Mouse (Mus musculus) intestine, embryonic 15.5 days (tissue): ENCODE measurements around the gene Marc2. TPM values are rescaled to one million over a fixed set of nuclear protein-coding genes. Genes with fewer than 3 reads are reported as not detected.

Experiments used
- ATAC-seq: fragments of 200-750 bp; cut with Nextera tagmentation; 2 replicates; pipeline ENCODE4 v1.8.0; 2017; ENCODE audit warnings: moderate TSS enrichment, moderate library complexity
- H3K27ac ChIP-seq: fragments of 300-500 bp; sonication (generic); 2 replicates; pipeline ENCODE4 v1.5.1; 2015; ENCODE audit warnings: mild to moderate bottlenecking, inconsistent platforms
- H3K27me3 ChIP-seq: fragments of 300-500 bp; sonication (generic); replicated peaks from 2 replicates; pipeline ENCODE4 v1.6.1; 2015; ENCODE audit warnings: inconsistent platforms
- H3K36me3 ChIP-seq: fragments of 300-500 bp; sonication (generic); 2 replicates; pipeline ENCODE4 v1.6.1; 2015; ENCODE audit warnings: inconsistent platforms
- H3K4me1 ChIP-seq: fragments of 300-500 bp; sonication (generic); replicated peaks from 2 replicates; pipeline ENCODE4 v1.6.1; 2015; ENCODE audit warnings: inconsistent platforms
- H3K4me2 ChIP-seq: fragments of 300-500 bp; sonication (generic); replicated peaks from 2 replicates; pipeline ENCODE4 v1.6.1; 2015; ENCODE audit warnings: mild to moderate bottlenecking, inconsistent platforms
- H3K4me3 ChIP-seq: fragments of 300-500 bp; sonication (generic); replicated peaks from 2 replicates; pipeline ENCODE4 v1.5.1; 2015; ENCODE audit warnings: inconsistent platforms
- H3K9ac ChIP-seq: fragments of 300-500 bp; sonication (generic); 2 replicates; pipeline ENCODE4 v1.6.1; 2015; ENCODE audit warnings: inconsistent platforms
- H3K9me3 ChIP-seq: fragments of 300-500 bp; sonication (generic); 2 replicates; pipeline ENCODE4 v1.6.1; 2016; ENCODE audit warnings: inconsistent platforms
- WGBS: fragments of 180-500 bp; shearing (Covaris S2); methylation state at CpG from one replicate; pipeline ENCODE4 v1.1.7; 2015; 5-methylcytosine and 5-hydroxymethylcytosine counted together
- microRNA counts: library from miRNA; unstranded; fragments of <30 nt; microRNA quantifications from one replicate; lab custom pipeline; 2016
- polyA plus RNA-seq: library from polyadenylated mRNA; unstranded; fragments of >200 nt; fragmentation: Nextera tagmentation; extraction: Ambion mirVana; gene quantifications from 2 replicates; pipeline ENCODE4 v1.2.1, GENCODE M21; 2015

The Marc2 gene
- polyA plus RNA-seq, 1 experiment from 2014 or later = 361 TPM

GRCm38 (mm10) chr1:184763866-184764265, 82.4 kb downstream of the Marc2 start:
- no peaks in the 10 kb centered on the region for H3K36me3 ChIP-seq
- H3K4me2 ChIP-seq = no peak overlapping the region
- WGBS = 58% methylated on average over 3 of the region's 3 CpGs
- no peak overlapping the region for H3K9ac ChIP-seq
- H3K4me3 ChIP-seq = no peak overlapping the region
- no peak overlapping the region for H3K27ac ChIP-seq
- no peaks in the 10 kb centered on the region for H3K4me1 ChIP-seq
- no peaks in the 10 kb centered on the region for H3K27me3 ChIP-seq
- no peaks in the 10 kb centered on the region for H3K9me3 ChIP-seq
- ATAC-seq = no peak

MicroRNA genes within 50 kb of the gene (microRNA counts, 519-probe panel; counts per million panel counts)
- microRNA mmu-miR-1981 (lab: Ali Mortazavi, UCI) = 3,157 counts per million, percentile 80 among the panel's probes with 10 or more counts

Other genes with a start within 250 kb of the Marc2 start
- 46.6 and 52.3 TPM in 2 replicates for gene Hlx, start 113.8 kb downstream of the Marc2 start, polyA plus RNA-seq
- 0.86 and 0.88 TPM in 2 replicates for gene Marc1, start 35.1 kb downstream of the Marc2 start, polyA plus RNA-seq
- gene C130074G19Rik, start 36.8 kb upstream of the Marc2 start, polyA plus RNA-seq = 2.3 and 2.7 TPM in 2 replicates
- 2.7 and 2.8 TPM in 2 replicates for gene Mark1, start 153.1 kb upstream of the Marc2 start, polyA plus RNA-seq